Mouse (Mus musculus): ENCODE results near the gene Raf1. TPM values are rescaled to one million over a fixed set of nuclear protein-coding genes. Genes with fewer than 3 reads are reported as not detected.

Gene Raf1
- polyA plus RNA-seq, 1 experiment from 2014 or later = 88.2 TPM

- no peak for ATAC-seq (ENCODE audit: insufficient read depth, low FRiP score, low read depth)
- no peak overlapping the region for H3K4me2 ChIP-seq
- 45% methylated on average over 7 of the region's 7 CpGs for WGBS
- no peaks in the 10 kb centered on the region for H3K36me3 ChIP-seq
- no peaks in the 10 kb centered on the region for H3K27me3 ChIP-seq (replicated peaks)
- no peak overlapping the region for H3K9ac ChIP-seq
- H3K9me3 ChIP-seq = no peaks in the 10 kb centered on the region
- 0 out of 2 replicates have a peak, but pooled peaks cover 8% of the 10 kb centered on the region for H3K4me1 ChIP-seq
- H3K27ac ChIP-seq = no peak overlapping the region
- no peak overlapping the region for H3K4me3 ChIP-seq (replicated peaks)
Observed at GRCm38 (mm10) chr6:115695124-115695523, 18.7 kb upstream of the Raf1 start.

GRCm38 (mm10) chr6:115694441-115694842 lies 18.0 kb upstream of the Raf1 start:
- 43% methylated on average over 9 of the region's 9 CpGs for WGBS
- H3K9me3 ChIP-seq = no peaks in the 10 kb centered on the region
- no peak overlapping the region for H3K4me3 ChIP-seq (replicated peaks)
- no peak for ATAC-seq (ENCODE audit: insufficient read depth, low FRiP score, low read depth)
- no peak overlapping the region for H3K4me2 ChIP-seq
- H3K27me3 ChIP-seq (replicated peaks) = no peaks in the 10 kb centered on the region
- H3K9ac ChIP-seq = no peak overlapping the region
- 0 out of 2 replicates have a peak, but pooled peaks cover 8% of the 10 kb centered on the region for H3K4me1 ChIP-seq
- no peak overlapping the region for H3K27ac ChIP-seq
- no peaks in the 10 kb centered on the region for H3K36me3 ChIP-seq

- Histone ChIP-seq H3K4me2 (no peak overlapping the region), H3K4me1 (0 out of 2 replicates have a peak, but pooled peaks cover 8% of the 10 kb centered on the region), H3K4me3 (replicated peaks) (no peak overlapping the region), H3K27ac (no peak overlapping the region), H3K36me3 (no peaks in the 10 kb centered on the region), H3K9me3 (no peaks in the 10 kb centered on the region), H3K9ac (no peak overlapping the region), H3K27me3 (replicated peaks) (no peaks in the 10 kb centered on the region)
- WGBS = 67% methylated on average over 5 of the region's 5 CpGs
- ATAC-seq (ENCODE audit: insufficient read depth, low FRiP score, low read depth) = no peak
Observed at GRCm38 (mm10) chr6:115692963-115693730, 16.7 kb upstream of the Raf1 start.

- 0 out of 2 replicates have a peak, but pooled peaks cover 8% of the 10 kb centered on the region for H3K4me1 ChIP-seq
- no peak overlapping the region for H3K4me3 ChIP-seq (replicated peaks)
- H3K27me3 ChIP-seq (replicated peaks) = no peaks in the 10 kb centered on the region
- ATAC-seq (ENCODE audit: insufficient read depth, low FRiP score, low read depth) = no peak
- H3K4me2 ChIP-seq = no peak overlapping the region
- H3K36me3 ChIP-seq = no peaks in the 10 kb centered on the region
- no peaks in the 10 kb centered on the region for H3K9me3 ChIP-seq
- WGBS = 44% methylated on average over 9 of the region's 9 CpGs
- H3K27ac ChIP-seq = no peak overlapping the region
- no peak overlapping the region for H3K9ac ChIP-seq
Observed at GRCm38 (mm10) chr6:115692163-115692950, 15.9 kb upstream of the Raf1 start.

GRCm38 (mm10) chr6:115690105-115690504 lies 13.7 kb upstream of the Raf1 start:
- H3K4me1 ChIP-seq = 0 out of 2 replicates have a peak, but pooled peaks cover 8% of the 10 kb centered on the region
- no peak overlapping the region for H3K4me3 ChIP-seq (replicated peaks)
- 90% methylated on average over 4 of the region's 4 CpGs for WGBS

GRCm38 (mm10) chr6:115688589-115688988 lies 12.2 kb upstream of the Raf1 start:
- no peaks in the 10 kb centered on the region for H3K4me1 ChIP-seq
- no peak for ATAC-seq (ENCODE audit: insufficient read depth, low FRiP score, low read depth)
- H3K9ac ChIP-seq = no peak overlapping the region
- 0 out of 2 replicates have a peak, but pooled peaks cover 4% of the 10 kb centered on the region for H3K9me3 ChIP-seq
- 68% methylated on average over 4 of the region's 4 CpGs for WGBS
- H3K4me3 ChIP-seq (replicated peaks) = no peak overlapping the region
- H3K27me3 ChIP-seq (replicated peaks) = no peaks in the 10 kb centered on the region
- no peak overlapping the region for H3K4me2 ChIP-seq
- no peak overlapping the region for H3K27ac ChIP-seq
- no peaks in the 10 kb centered on the region for H3K36me3 ChIP-seq

More at GRCm38 (mm10) chr6:115690105-115690504, 13.7 kb upstream of the Raf1 start:
- Histone ChIP-seq H3K27ac (no peak overlapping the region), H3K9me3 (0 out of 2 replicates have a peak, but pooled peaks cover 4% of the 10 kb centered on the region), H3K36me3 (no peaks in the 10 kb centered on the region), H3K27me3 (replicated peaks) (no peaks in the 10 kb centered on the region), H3K4me2 (no peak overlapping the region), H3K9ac (no peak overlapping the region)
- ATAC-seq (ENCODE audit: insufficient read depth, low FRiP score, low read depth) = no peak

- Histone ChIP-seq H3K36me3 (no peaks in the 10 kb centered on the region), H3K4me2 (no peak overlapping the region), H3K9me3 (0 out of 2 replicates have a peak, but pooled peaks cover 4% of the 10 kb centered on the region), H3K4me1 (no peaks in the 10 kb centered on the region), H3K27ac (no peak overlapping the region), H3K9ac (no peak overlapping the region), H3K4me3 (replicated peaks) (no peak overlapping the region), H3K27me3 (replicated peaks) (no peaks in the 10 kb centered on the region)
- ATAC-seq (ENCODE audit: insufficient read depth, low FRiP score, low read depth) = no peak
- 66% methylated on average over 3 of the region's 3 CpGs for WGBS
Observed at GRCm38 (mm10) chr6:115687753-115688152, 11.3 kb upstream of the Raf1 start.

GRCm38 (mm10) chr6:115684851-115685646 lies 8.6 kb upstream of the Raf1 start:
- ATAC-seq (ENCODE audit: insufficient read depth, low FRiP score, low read depth) = no peak
- no peak overlapping the region for H3K4me3 ChIP-seq (replicated peaks)
- H3K9me3 ChIP-seq = 0 out of 2 replicates have a peak, but pooled peaks cover 4% of the 10 kb centered on the region
- H3K36me3 ChIP-seq = no peaks in the 10 kb centered on the region
- H3K27me3 ChIP-seq (replicated peaks) = no peaks in the 10 kb centered on the region
- H3K27ac ChIP-seq = no peak overlapping the region
- no peak overlapping the region for H3K9ac ChIP-seq
- 62% methylated on average over 11 of the region's 11 CpGs for WGBS
- no peak overlapping the region for H3K4me2 ChIP-seq
- H3K4me1 ChIP-seq = no peaks in the 10 kb centered on the region

- Histone ChIP-seq H3K4me1 (no peaks in the 10 kb centered on the region), H3K27me3 (replicated peaks) (no peaks in the 10 kb centered on the region), H3K9ac (no peak overlapping the region), H3K4me3 (replicated peaks) (no peak overlapping the region), H3K4me2 (no peak overlapping the region), H3K9me3 (0 out of 2 replicates have a peak, but pooled peaks cover 4% of the 10 kb centered on the region), H3K36me3 (no peaks in the 10 kb centered on the region), H3K27ac (no peak overlapping the region)
- WGBS = 93% methylated on average over 2 of the region's 2 CpGs
- ATAC-seq (ENCODE audit: insufficient read depth, low FRiP score, low read depth) = no peak
Observed at GRCm38 (mm10) chr6:115684271-115684670, 7.8 kb upstream of the Raf1 start.

- H3K9ac ChIP-seq = no peak overlapping the region
- no peaks in the 10 kb centered on the region for H3K4me1 ChIP-seq
- H3K27me3 ChIP-seq (replicated peaks) = no peaks in the 10 kb centered on the region
- no peak overlapping the region for H3K4me3 ChIP-seq (replicated peaks)
- H3K9me3 ChIP-seq = no peaks in the 10 kb centered on the region
- WGBS = 75% methylated on average over 4 of the region's 4 CpGs
- H3K27ac ChIP-seq = no peak overlapping the region
- H3K4me2 ChIP-seq = no peak overlapping the region
- no peaks in the 10 kb centered on the region for H3K36me3 ChIP-seq
- no peak for ATAC-seq (ENCODE audit: insufficient read depth, low FRiP score, low read depth)
Observed at GRCm38 (mm10) chr6:115681066-115681465, 4.6 kb upstream of the Raf1 start.

GRCm38 (mm10) chr6:115678012-115678411 lies 1.6 kb upstream of the Raf1 start:
- Histone ChIP-seq H3K4me2 (no peak overlapping the region), H3K27ac (no peak overlapping the region), H3K9ac (no peak overlapping the region), H3K9me3 (no peaks in the 10 kb centered on the region), H3K4me3 (replicated peaks) (no peak overlapping the region), H3K27me3 (replicated peaks) (no peaks in the 10 kb centered on the region), H3K36me3 (no peaks in the 10 kb centered on the region), H3K4me1 (peaks cover 7% of the 10 kb centered on the region)
- 79% methylated on average over 1 of the region's 1 CpGs for WGBS
- ATAC-seq (ENCODE audit: insufficient read depth, low FRiP score, low read depth) = no peak

Measured in stomach, embryonic 15.5 days (tissue).